Mouse (Mus musculus) limb, embryonic 13.5 days (tissue): ENCODE measurements at regions not wholly inside any gene's neighbourhood (a gene's known extent, or its start where the extent isn't known, plus 50 kb on each side); places are given as distances from the start of the nearest gene placed in this dataset.

Experiments
- ATAC-seq: fragments of 200-750 bp; cut with Nextera tagmentation; 2 replicates; pipeline ENCODE4 v1.8.0; 2017; ENCODE audit warnings: low read depth, moderate number of reproducible peaks, moderate TSS enrichment; ENCODE audit not compliant: low FRiP score
- H3K27ac ChIP-seq: fragments of 300-500 bp; sonication (generic); 2 replicates; pipeline ENCODE4 v1.5.1; 2015; ENCODE audit warnings: inconsistent platforms, mild to moderate bottlenecking, moderate library complexity
- H3K27me3 ChIP-seq: fragments of 300-500 bp; sonication (generic); 2 replicates; pipeline ENCODE4 v1.6.1; 2015; ENCODE audit warnings: mild to moderate bottlenecking, inconsistent platforms
- H3K36me3 ChIP-seq: fragments of 300-500 bp; sonication (generic); 2 replicates; pipeline ENCODE4 v1.6.1; 2015; ENCODE audit warnings: inconsistent platforms, mild to moderate bottlenecking, moderate library complexity
- H3K4me1 ChIP-seq: fragments of 300-500 bp; sonication (generic); 2 replicates; pipeline ENCODE4 v1.6.1; 2015; ENCODE audit warnings: inconsistent platforms
- H3K4me2 ChIP-seq: fragments of 300-500 bp; sonication (generic); replicated peaks from 2 replicates; pipeline ENCODE4 v1.6.1; 2015; ENCODE audit warnings: inconsistent platforms, mild to moderate bottlenecking, moderate library complexity
- H3K4me3 ChIP-seq: fragments of 300-500 bp; sonication (generic); 2 replicates; pipeline ENCODE4 v1.5.1; 2015; ENCODE audit warnings: moderate library complexity, mild to moderate bottlenecking, inconsistent platforms
- H3K9ac ChIP-seq: fragments of 300-500 bp; sonication (generic); 2 replicates; pipeline ENCODE4 v1.6.1; 2015; ENCODE audit warnings: mild to moderate bottlenecking, inconsistent platforms
- H3K9me3 ChIP-seq: fragments of 300-500 bp; sonication (generic); 2 replicates; pipeline ENCODE4 v1.6.1; 2016; ENCODE audit warnings: inconsistent platforms
- WGBS: fragments of 180-500 bp; shearing (Covaris S2); methylation state at CpG from one replicate; pipeline ENCODE4 v1.1.7; 2015; 5-methylcytosine and 5-hydroxymethylcytosine counted together

DNA sequence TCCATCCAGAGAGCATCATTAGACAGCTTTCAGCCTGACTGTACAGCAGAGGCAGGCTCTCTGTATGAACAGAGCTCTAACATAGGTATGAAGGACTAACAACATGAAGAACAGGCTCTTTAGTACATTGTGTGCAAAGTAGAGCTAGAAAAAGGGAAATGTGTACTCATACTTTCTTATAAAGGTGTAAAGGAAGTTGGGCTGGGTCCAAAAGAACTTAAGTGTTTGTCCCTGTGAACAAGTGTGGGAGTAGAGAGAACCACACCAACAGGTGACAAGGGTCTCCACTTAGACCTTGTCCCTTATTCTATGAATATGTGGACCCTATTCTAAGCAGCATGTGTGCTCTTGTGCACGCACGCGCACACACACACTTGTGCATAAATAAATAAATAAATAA, 127.0 kb downstream of the Zfp706 start:
- Histone ChIP-seq H3K4me2 (no peak overlapping the region), H3K27me3 (no peaks in the 10 kb centered on the region), H3K9me3 (no peaks in the 10 kb centered on the region), H3K4me1 (peaks cover 9% of the 10 kb centered on the region), H3K9ac (no peak overlapping the region), H3K27ac (no peak overlapping the region), H3K36me3 (no peaks in the 10 kb centered on the region), H3K4me3 (no peak overlapping the region)
- no peak for ATAC-seq
- WGBS = 93% methylated on average over 3 of the region's 3 CpGs

DNA sequence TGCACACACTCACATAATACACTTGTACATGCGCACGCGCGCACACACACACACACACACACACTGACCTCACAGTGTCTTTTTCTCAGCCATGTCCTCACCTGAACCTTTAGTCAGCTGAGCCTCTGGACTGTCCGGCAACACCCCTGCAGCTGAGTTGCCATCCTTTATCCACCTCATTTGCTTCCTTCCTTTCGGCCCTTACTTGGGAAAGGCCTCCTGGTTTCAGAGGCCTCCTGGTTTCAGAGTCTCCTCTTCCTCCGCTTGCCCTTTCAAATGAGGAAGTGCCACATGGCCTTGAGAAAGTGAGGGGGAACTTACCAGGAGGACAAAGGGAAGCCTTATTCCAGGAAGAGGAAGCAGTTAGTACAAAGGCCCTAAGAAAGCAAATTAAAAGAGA, 128.0 kb downstream of the Zfp706 start:
- Histone ChIP-seq H3K4me1 (peaks cover 4% of the 10 kb centered on the region), H3K9me3 (no peaks in the 10 kb centered on the region), H3K4me3 (no peak overlapping the region), H3K27ac (no peak overlapping the region), H3K4me2 (no peak overlapping the region), H3K27me3 (no peaks in the 10 kb centered on the region), H3K36me3 (no peaks in the 10 kb centered on the region), H3K9ac (no peak overlapping the region)
- WGBS = 89% methylated on average over 7 of the region's 7 CpGs
- ATAC-seq = no peak

DNA sequence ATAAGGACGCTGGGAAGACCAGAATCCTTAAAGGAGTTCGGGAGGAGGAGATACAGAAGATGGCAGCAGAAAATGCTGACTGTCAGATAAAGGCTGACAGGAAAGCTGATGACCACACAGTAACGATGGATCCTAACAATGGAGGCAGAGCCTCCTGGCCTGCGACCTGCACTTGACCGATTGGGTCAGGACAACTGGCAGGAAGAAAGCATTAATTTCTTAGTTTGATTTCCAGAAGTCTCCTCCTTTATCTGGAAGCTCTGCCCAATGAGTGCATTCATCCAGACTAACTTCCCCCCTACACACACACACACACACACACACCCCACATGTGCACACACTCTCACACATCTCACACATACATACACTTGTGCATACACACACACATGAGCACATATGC, 128.6 kb downstream of the Zfp706 start:
- WGBS = 45% methylated on average over 5 of the region's 5 CpGs
- Histone ChIP-seq H3K9me3 (no peaks in the 10 kb centered on the region), H3K4me2 (no peak overlapping the region), H3K4me3 (no peak overlapping the region), H3K9ac (no peak overlapping the region), H3K36me3 (no peaks in the 10 kb centered on the region), H3K27me3 (no peaks in the 10 kb centered on the region), H3K27ac (no peak overlapping the region), H3K4me1 (peaks cover 10% of the 10 kb centered on the region)
- no peak for ATAC-seq

DNA sequence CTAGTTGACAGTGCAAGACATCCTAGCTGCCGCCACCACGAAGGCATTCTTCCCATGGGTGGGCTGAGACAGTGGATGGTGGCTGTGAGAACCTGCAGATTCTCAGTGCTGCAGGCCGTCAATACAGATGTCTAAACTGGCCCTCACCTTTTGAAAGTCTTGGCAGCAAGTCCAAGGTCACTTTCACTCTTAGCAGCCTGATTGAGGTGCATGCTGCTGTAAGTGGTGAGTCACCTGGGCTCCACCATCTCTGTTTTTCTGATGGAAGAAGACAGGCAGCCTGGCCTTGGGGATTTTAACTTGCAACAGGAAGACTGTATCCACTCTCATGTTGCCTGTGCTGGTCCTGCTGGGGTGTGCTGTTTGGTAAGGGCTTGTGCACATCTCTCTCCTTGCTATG, 129.3 kb downstream of the Zfp706 start:
- Histone ChIP-seq H3K36me3 (no peaks in the 10 kb centered on the region), H3K27me3 (no peaks in the 10 kb centered on the region), H3K4me2 (no peak overlapping the region), H3K9me3 (no peaks in the 10 kb centered on the region), H3K27ac (no peak overlapping the region), H3K9ac (no peak overlapping the region), H3K4me1 (peaks cover 17% of the 10 kb centered on the region), H3K4me3 (no peak overlapping the region)
- 79% methylated on average over 3 of the region's 3 CpGs for WGBS
- ATAC-seq = no peak

DNA sequence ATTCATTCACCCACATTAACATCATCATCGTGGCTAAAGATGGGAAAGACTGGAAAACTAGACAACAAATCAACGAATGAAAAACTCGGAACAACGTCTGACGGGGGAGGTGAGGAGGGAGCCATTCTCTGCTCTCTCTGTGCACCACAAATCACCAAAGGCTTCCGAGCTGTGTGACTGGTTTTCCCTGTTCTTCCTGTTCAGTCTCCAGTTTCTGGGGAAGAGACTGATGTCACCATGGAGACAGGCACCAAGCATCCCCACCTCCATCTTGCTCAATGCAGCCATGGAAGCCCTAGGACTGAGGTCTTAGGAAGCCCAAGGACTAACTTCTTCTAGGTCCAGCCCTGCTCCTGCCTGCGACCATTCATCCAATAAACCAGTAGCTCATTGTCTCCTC, 130.1 kb downstream of the Zfp706 start:
- Histone ChIP-seq H3K4me3 (no peak overlapping the region), H3K36me3 (no peaks in the 10 kb centered on the region), H3K27me3 (no peaks in the 10 kb centered on the region), H3K4me2 (no peak overlapping the region), H3K27ac (no peak overlapping the region), H3K4me1 (peaks cover 25% of the 10 kb centered on the region), H3K9me3 (no peaks in the 10 kb centered on the region), H3K9ac (no peak overlapping the region)
- 70% methylated on average over 7 of the region's 7 CpGs for WGBS
- no peak for ATAC-seq

DNA sequence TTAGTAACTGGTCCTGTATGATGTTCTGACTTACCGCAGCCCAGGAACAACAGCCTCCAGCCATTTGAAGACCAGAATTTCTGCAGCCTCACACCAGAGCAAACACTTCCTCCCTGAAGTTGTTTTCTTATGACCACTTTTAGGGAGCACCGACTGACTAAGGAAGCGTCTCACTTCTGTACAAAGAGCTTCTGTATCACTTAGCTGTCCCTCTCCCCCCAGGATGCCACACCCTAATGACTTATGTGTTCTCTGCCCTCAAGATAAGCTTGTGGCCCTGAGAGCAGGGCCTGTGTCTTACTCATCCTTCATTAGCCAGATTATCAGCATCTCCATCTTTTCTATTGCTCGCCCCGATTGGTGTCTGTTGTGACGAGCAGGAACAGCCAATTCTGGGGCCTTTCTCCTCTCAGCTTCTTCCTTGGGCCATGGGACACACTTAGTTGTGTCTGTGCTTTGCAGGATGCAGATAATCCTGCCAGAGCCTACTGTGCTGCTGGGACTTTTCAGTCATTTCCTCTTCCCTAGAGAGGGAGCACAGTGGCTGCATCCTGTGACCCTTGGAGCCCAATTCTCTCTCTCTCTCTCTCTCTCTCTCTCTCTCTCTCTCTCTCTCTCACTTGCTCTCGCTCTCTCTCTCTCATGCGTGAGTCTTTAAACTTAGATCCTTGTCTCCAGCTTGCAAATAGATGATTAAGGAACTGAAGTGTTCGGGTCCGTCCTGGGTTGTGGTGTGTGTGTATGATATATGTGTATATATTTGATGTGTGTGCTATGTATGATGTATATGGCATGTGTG, 131.4 kb downstream of the Zfp706 start:
- Histone ChIP-seq H3K27me3 (no peaks in the 10 kb centered on the region), H3K27ac (no peak overlapping the region), H3K4me1 (peaks cover 27% of the 10 kb centered on the region), H3K36me3 (no peaks in the 10 kb centered on the region), H3K4me3 (no peak overlapping the region), H3K9ac (no peak overlapping the region), H3K9me3 (no peaks in the 10 kb centered on the region), H3K4me2 (no peak overlapping the region)
- no peak for ATAC-seq
- WGBS = 81% methylated on average over 10 of the region's 10 CpGs

DNA sequence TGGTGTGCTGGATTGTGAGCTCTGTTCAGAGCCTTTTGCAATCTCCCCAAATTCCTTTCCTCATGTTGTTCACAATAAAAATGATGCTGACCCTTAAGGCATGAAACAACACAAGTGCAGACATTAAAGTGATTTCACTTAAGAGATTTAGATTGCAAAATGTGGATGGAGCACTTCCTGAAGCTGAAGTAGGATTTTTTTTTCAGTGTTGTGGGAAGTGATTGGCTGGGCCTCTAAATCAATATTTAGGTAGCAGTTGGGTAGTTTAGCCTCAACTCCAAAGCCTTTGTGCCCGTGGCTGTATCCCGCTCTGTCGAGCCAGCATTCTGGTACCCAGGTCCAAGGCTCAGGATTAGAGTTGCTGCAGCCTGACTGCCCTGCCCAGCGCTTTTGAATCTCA, 133.0 kb downstream of the Zfp706 start:
- 85% methylated on average over 4 of the region's 4 CpGs for WGBS
- peaks cover 27% of the 10 kb centered on the region for H3K4me1 ChIP-seq
- ATAC-seq = no peak
- H3K27ac ChIP-seq = 0 out of 2 replicates have a peak overlapping the region, but pooled peaks have one; percentile 49
- H3K4me3 ChIP-seq = no peak overlapping the region
- no peaks in the 10 kb centered on the region for H3K27me3 ChIP-seq
- no peaks in the 10 kb centered on the region for H3K9me3 ChIP-seq
- no peaks in the 10 kb centered on the region for H3K36me3 ChIP-seq
- no peak overlapping the region for H3K9ac ChIP-seq
- H3K4me2 ChIP-seq = no peak overlapping the region

DNA sequence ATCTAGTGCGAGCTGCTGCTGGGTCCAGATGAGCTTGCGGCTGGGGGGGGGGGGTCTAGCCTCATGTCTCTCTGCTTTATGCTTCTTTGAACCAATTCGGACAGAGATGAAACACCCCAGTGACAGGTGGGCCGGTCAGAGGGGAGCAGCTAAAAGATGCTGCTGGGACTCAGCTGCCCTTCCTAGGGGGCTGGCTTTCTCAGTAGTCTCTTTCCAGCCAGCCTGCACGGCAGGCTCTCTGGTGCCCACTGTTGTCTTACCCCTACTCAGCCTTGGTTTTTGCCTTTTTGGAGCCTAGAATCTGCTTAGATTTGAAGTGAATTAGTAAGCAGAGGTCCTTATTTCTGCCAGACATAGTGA, 133.7 kb downstream of the Zfp706 start:
- 0 out of 2 replicates have a peak, but pooled peaks have one; percentile 25 for ATAC-seq
- peak overlapping the region; percentile 38; the same call in 1 of the 2 replicates for H3K4me2 ChIP-seq
- H3K36me3 ChIP-seq = no peaks in the 10 kb centered on the region
- H3K9me3 ChIP-seq = no peaks in the 10 kb centered on the region
- WGBS = 50% methylated on average over 5 of the region's 5 CpGs
- H3K9ac ChIP-seq = no peak overlapping the region
- peak overlapping the region; percentile 49 for H3K27ac ChIP-seq
- peaks cover 27% of the 10 kb centered on the region for H3K4me1 ChIP-seq
- H3K27me3 ChIP-seq = no peaks in the 10 kb centered on the region
- H3K4me3 ChIP-seq = no peak overlapping the region

DNA sequence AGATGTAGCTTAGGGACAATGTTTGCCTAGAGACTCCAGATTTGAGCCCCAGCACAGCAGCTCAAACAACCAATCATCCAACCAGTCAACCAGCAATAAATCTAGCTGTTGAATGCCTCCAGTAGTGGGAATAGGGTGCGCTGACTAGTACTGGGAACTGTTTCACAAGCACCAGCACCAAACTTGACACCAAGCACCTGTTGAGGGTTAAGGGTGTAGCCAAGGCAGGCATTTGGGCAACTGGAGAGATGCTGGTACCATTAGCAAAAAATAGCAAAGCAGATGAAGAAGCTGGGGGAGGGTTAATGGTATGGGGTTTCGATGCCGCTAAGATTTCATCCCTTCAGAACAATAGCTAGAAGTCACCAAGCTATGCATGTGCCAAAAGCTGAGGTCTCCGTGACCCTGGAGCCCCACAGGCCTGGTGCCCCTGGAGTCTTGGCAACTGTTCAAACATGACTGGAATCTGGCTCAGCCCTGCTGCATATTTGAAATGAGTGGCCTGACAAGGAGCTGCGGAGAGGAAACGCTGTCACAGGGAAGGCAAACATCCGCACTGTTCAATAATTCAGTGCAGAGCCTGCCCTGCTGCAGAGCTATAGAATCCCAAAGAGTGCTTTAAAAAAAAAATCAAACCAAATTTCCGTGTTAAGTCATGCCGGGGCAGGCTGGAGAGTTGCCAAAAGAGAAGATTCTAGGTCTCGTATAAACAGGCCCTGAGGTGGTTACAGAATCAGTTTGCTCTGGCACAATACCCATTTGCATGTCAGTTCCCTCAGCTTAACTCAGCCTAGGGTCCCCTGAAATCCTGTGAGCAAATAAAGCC, 134.3 kb downstream of the Zfp706 start:
- Histone ChIP-seq H3K4me1 (peaks cover 28% of the 10 kb centered on the region), H3K4me2 (peak overlapping the region; percentile 38), H3K27me3 (no peaks in the 10 kb centered on the region), H3K36me3 (no peaks in the 10 kb centered on the region), H3K9me3 (no peaks in the 10 kb centered on the region), H3K27ac (peak overlapping the region; percentile 49), H3K4me3 (no peak overlapping the region), H3K9ac (no peak overlapping the region)
- 18% methylated on average over 10 of the region's 10 CpGs for WGBS
- peak; percentile 81 for ATAC-seq

DNA sequence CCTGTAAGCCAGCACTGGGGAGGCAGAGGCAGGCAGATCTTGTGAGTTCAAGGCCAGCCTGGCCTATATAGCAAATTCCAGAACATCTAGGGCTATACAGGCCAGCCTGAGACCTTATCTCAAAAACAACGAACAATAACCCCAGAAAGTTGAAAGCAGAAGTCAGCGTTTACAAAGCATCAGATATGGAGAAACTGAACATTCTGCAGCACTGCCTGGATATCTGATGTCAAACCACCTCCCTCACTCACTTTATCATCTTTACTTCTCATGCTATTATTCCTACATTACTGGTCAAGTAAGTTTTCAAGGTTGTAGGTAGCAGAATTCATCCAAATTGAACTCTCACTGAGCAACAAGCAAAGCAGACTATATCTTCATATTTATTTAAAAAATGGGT, 135.0 kb downstream of the Zfp706 start:
- Histone ChIP-seq H3K4me2 (no peak overlapping the region), H3K9ac (no peak overlapping the region), H3K9me3 (no peaks in the 10 kb centered on the region), H3K4me1 (peaks cover 30% of the 10 kb centered on the region), H3K36me3 (no peaks in the 10 kb centered on the region), H3K4me3 (no peak overlapping the region), H3K27ac (peak overlapping the region; percentile 49; the same call in 1 of the 2 replicates), H3K27me3 (no peaks in the 10 kb centered on the region)
- ATAC-seq = no peak
- WGBS = 87% methylated on average over 2 of the region's 2 CpGs

DNA sequence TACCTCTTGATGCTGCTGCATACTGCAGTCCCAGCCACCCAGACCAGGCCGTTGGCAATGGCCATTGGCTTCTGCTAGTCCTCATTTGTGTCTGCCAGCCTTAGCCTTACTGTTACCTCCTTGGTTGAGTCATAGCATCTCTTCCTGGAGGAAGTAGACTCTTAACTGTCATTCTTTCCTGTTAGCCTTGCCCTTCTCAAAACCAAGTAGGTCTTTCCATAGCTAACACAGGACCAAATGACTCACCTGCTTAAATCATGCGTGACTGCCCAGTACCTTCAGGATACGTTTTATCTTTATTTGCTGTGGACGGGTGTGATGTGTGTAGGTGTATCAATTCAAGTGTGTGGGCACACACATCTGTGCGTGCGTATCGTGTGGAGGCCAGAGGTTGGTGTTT, 136.9 kb downstream of the Zfp706 start:
- Histone ChIP-seq H3K27me3 (no peaks in the 10 kb centered on the region), H3K9me3 (no peaks in the 10 kb centered on the region), H3K4me2 (no peak overlapping the region), H3K9ac (no peak overlapping the region), H3K4me3 (no peak overlapping the region), H3K27ac (no peak overlapping the region), H3K36me3 (no peaks in the 10 kb centered on the region), H3K4me1 (peaks cover 30% of the 10 kb centered on the region)
- ATAC-seq = no peak
- WGBS = 93% methylated on average over 7 of the region's 7 CpGs

DNA sequence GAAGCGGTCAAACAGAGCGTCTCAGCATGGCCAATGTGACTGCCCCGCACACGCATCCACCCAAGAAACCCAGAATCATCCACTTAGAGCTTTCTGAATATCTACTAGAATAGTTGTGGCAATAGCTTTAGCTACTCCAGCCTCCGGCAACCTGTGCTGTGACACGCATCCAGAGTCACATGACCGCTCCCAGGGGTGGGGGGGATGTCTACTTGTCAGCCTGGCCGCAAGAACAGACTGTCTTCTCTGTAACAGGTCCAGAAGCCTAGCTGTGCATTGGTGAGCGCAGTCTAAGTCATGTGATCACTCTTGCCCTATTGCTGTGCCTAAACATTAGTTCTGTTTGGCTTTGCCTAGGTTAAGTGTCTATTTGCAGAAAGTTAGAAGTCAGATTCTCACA, 137.5 kb downstream of the Zfp706 start:
- 89% methylated on average over 9 of the region's 9 CpGs for WGBS
- Histone ChIP-seq H3K36me3 (no peaks in the 10 kb centered on the region), H3K27ac (no peak overlapping the region), H3K9me3 (no peaks in the 10 kb centered on the region), H3K4me1 (peaks cover 30% of the 10 kb centered on the region), H3K9ac (no peak overlapping the region), H3K27me3 (no peaks in the 10 kb centered on the region), H3K4me3 (no peak overlapping the region), H3K4me2 (no peak overlapping the region)
- ATAC-seq = no peak
